Mouse (Mus musculus) heart, embryonic 10.5 days (tissue): ENCODE data around the gene Psmb2. TPM values are rescaled to one million over a fixed set of nuclear protein-coding genes. Genes with fewer than 3 reads are reported as not detected.

ENCODE experiments used
- DNase-seq: peaks from one replicate; pipeline ENCODE4 v3.0.0-alpha.2; 2017; ENCODE audit warnings: low spot score
- H3K27ac ChIP-seq: fragments of 300-500 bp; sonication (generic); 2 replicates; pipeline ENCODE4 v1.5.1; 2016; ENCODE audit warnings: mild to moderate bottlenecking
- H3K27me3 ChIP-seq: fragments of 300-500 bp; sonication (generic); 2 replicates; pipeline ENCODE4 v1.6.1; 2016; ENCODE audit warnings: mild to moderate bottlenecking; ENCODE audit not compliant: poor library complexity, insufficient read depth, severe bottlenecking
- H3K36me3 ChIP-seq: fragments of 300-500 bp; sonication (generic); 2 replicates; pipeline ENCODE4 v1.6.1; 2016; ENCODE audit warnings: mild to moderate bottlenecking, moderate library complexity
- H3K4me1 ChIP-seq: fragments of 300-500 bp; sonication (generic); 2 replicates; pipeline ENCODE4 v1.6.1; 2016; ENCODE audit warnings: mild to moderate bottlenecking
- H3K4me3 ChIP-seq: fragments of 300-500 bp; sonication (generic); 2 replicates; pipeline ENCODE4 v1.5.1; 2016; ENCODE audit warnings: mild to moderate bottlenecking, moderate library complexity
- H3K9me3 ChIP-seq: fragments of 300-500 bp; sonication (generic); 2 replicates; pipeline ENCODE4 v1.6.1; 2016; ENCODE audit warnings: mild to moderate bottlenecking, moderate library complexity
- WGBS: fragments of 180-500 bp; shearing (Covaris S2); methylation state at CpG from one replicate; pipeline ENCODE4 v1.1.7; 2016; 5-methylcytosine and 5-hydroxymethylcytosine counted together
- polyA plus RNA-seq: library from polyadenylated mRNA; unstranded; fragments of >200 nt; fragmentation: Nextera tagmentation; extraction: Ambion mirVana; gene quantifications from 2 replicates; pipeline ENCODE4 v1.2.1, GENCODE M21; 2016

Psmb2 gene
- polyA plus RNA-seq, 1 experiment from 2014 or later, result 538 TPM

DNA sequence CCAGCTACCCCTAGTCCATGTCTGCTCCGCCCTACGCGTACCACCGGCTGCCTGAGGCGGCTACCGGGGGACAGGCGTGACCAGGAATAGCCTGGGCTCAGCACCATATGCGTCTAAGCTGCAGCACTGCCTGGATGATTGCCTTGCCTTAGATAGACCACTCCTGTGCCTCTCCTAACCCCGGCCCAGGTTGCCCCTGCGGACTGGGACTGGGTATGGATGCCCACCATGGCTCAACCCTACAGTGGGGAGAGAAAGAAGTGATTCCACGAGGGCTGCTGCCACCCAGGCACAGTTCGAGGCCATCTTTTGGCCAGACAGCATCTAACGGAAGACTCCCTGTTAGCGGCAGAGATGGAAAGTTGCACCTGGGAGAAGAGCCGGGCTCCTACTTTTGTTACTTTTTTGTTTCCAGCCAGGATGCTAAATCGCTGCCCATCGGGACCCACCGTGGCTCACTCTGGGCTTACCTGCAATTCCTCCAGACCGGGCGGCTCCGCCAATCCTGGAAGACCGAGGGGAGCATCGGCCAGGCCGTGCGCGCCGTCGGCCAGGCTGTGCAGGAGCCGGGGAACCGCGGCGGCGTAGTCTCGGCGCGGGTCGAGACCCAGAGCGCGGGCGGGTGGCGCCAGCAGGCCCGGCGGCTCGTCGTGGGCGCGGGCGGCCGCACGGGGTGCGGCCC lies 57.4 kb downstream of the Psmb2 start:
- Histone ChIP-seq H3K27me3 (peaks cover 97% of the 10 kb centered on the region), H3K4me1 (peaks cover 28% of the 10 kb centered on the region), H3K9me3 (no peaks in the 10 kb centered on the region), H3K36me3 (no peaks in the 10 kb centered on the region), H3K4me3 (peak overlapping the region; percentile 55), H3K27ac (peak overlapping the region; percentile 56; the same call in 1 of the 2 replicates)
- 3% methylated on average over 51 of the region's 51 CpGs for WGBS
- DNase-seq, result no peak

DNA sequence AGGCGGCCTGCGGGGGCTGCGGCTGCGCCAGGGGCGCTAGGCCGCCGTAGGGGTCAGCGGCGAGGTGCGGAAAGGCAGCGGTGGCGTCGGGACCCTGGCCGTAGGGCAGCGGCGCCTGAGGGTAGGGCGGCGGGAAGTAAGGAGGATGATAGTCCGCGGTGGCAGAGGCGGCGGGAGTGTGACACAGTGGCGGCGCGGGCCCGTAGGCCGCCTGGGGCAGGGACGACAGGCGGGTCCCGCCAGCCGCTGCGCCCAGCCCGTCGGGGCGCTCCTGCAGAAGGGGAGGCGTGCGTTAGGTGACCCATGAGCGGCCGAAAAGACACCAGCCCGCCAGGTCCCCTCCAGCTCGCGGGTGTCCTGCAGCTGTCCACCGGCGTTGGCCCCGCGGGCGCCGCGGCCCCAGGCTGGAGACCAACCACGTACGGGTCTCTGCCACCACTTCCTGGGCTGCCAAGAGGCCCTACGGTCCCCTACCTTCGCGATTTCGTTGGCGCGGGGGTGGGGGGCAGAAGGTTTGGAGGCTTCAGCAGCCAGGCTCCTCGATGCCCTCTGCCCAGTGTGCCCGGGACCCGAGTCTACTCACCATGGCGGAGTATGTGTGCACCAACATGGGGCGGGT lies 58.1 kb downstream of the Psmb2 start:
- Histone ChIP-seq H3K27me3 (peaks cover 91% of the 10 kb centered on the region), H3K9me3 (no peaks in the 10 kb centered on the region), H3K27ac (peak overlapping the region; percentile 56; the same call in 1 of the 2 replicates), H3K4me3 (peak overlapping the region; percentile 55), H3K4me1 (peaks cover 28% of the 10 kb centered on the region), H3K36me3 (no peaks in the 10 kb centered on the region)
- WGBS, result 3% methylated on average over 55 of the region's 62 CpGs
- no peak for DNase-seq

DNA sequence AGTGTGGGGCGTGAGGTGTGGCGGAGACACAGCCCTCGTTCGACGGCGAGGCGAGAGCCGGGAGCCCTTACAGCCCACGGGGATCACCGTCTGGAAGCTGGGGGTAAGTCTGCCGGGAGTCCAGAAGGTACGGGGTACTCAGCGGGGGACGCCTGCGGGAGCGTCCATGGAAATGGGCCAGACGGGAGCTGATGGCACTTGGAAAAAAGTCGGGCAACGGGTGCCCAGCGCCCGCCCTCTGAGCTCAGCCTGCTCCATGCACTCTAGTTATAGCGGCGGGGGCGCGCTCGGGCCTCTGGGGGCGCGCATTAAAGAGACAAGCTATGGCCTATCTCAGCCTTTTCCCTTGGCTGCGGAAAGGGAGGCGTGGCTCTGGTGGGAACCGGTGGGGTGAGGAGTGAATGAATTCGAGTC lies 58.6 kb downstream of the Psmb2 start, which contains the start of gene Tfap2e:
Gene Tfap2e (minus strand): TSS at position 240 of the 414 bp plus-strand sequence.
- peak within 1 kb of the TSS; percentile 55 for H3K4me3 ChIP-seq
- H3K4me1 ChIP-seq, result peaks cover 28% of the 10 kb centered on the region
- no peak for DNase-seq
- no peaks in the 10 kb centered on the region for H3K36me3 ChIP-seq
- H3K27ac ChIP-seq, result peak within 1 kb of the TSS; percentile 56; the same call in 1 of the 2 replicates
- 2% methylated on average over 32 of the region's 32 CpGs for WGBS
- no peaks in the 10 kb centered on the region for H3K9me3 ChIP-seq
- peaks cover 85% of the 10 kb centered on the region for H3K27me3 ChIP-seq

DNA sequence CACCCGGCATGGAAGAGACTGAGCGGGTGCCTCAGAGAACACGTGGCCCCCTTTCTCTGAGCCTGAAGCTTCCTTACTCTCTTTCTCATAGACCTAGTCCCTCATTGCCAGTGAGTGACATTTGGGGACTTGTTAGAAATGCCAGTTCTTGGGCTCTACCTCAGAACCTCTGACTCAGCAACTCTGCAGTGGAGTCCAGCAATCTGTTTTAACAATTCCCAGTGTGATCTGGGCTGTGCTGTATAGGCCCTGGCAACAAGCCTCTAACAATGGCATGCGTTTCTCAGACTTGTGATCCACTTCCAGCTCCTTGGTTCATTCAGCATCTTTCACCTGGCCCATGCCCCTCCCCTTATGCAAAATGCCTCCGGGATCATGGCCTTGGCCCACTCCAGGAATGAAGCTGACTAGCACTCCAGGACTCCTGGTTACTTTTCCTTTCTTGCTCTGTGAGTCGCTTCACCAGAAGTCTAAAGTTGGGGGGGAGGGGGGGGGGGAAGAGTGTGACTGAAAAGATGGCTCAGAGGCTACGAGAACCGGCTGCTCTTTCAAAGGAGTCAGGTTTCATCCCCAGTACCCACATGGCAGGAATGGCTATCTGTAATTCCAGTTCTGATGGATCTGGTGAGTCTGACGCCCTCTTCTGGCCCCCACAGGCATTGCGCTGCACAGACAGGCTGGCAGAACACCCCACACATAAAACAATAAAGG lies 62.7 kb downstream of the Psmb2 start:
- no peak overlapping the region for H3K27ac ChIP-seq
- H3K4me1 ChIP-seq, result peaks cover 32% of the 10 kb centered on the region
- peaks cover 13% of the 10 kb centered on the region for H3K36me3 ChIP-seq
- no peak overlapping the region for H3K4me3 ChIP-seq
- peaks cover 61% of the 10 kb centered on the region for H3K27me3 ChIP-seq
- no peak for DNase-seq
- no peaks in the 10 kb centered on the region for H3K9me3 ChIP-seq
- 19% methylated on average over 10 of the region's 10 CpGs for WGBS

DNA sequence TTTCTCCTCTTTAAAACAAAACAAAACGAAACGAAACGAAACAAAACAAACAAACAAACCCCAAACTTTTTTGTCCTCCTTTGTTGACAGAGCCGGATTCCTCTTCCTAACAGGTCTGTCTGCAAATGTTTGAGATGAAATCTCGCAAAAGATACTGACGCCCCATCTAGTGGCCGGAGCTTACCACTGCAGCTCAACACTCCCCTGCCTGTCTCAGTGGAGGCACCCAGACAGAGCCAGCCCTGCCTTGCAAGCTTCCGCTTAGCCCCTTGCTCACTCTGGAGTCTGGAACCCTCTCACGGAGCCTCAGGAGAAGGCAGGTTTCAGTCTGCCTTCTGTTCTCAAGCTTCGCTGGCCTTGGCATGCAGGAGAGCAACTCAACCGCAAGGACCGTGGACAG lies 64.0 kb downstream of the Psmb2 start:
- Histone ChIP-seq H3K27ac (no peak overlapping the region), H3K4me3 (peak overlapping the region; percentile 31; the same call in 1 of the 2 replicates), H3K9me3 (no peaks in the 10 kb centered on the region), H3K36me3 (peaks cover 25% of the 10 kb centered on the region), H3K4me1 (peaks cover 20% of the 10 kb centered on the region), H3K27me3 (peaks cover 48% of the 10 kb centered on the region)
- WGBS, result 6% methylated on average over 12 of the region's 12 CpGs
- peak; percentile 87 for DNase-seq

DNA sequence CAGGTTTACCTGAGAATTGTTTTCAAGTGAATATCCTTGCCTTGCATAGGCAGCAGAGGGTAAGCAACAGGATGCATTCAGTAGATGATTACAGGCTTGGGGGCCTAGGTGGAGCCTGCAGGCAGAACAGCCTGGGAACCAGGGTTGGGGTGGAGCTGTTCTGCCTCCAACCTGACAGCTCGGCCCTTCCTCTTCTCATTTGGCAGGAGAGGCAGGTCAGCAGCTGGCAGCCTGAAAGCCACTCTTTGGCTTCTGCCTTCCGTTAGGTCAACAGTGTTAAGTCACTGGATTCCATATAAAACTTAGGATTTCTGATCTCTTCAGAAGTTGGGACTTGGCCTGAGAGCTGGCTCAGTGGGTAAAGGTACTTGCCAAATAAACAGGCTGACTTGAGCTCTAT lies 65.5 kb downstream of the Psmb2 start:
- DNase-seq, result no peak

DNA sequence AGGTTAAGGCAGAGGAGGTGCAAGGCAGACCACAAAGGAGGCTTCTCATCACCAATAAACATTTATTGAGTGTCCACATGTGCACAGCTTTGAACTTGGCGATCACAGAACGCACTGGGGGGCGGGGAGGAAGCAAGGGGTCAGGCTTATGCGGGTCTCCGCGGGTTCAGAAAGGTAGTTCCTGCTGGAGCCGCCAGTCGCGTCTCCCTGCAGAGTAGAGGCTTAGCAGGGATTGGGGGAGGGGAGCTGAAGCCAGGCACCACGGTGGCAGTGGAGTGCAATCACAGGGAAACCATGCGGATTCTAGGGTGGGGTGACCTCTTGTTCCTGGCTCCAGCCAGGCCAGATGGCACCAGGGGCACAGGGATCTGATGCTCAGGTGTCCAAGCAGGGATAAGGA lies 66.3 kb downstream of the Psmb2 start:
- H3K27me3 ChIP-seq, result peaks cover 25% of the 10 kb centered on the region
- H3K4me3 ChIP-seq, result no peak overlapping the region
- H3K9me3 ChIP-seq, result no peaks in the 10 kb centered on the region
- DNase-seq, result no peak
- peaks cover 45% of the 10 kb centered on the region for H3K36me3 ChIP-seq
- WGBS, result 8% methylated on average over 11 of the region's 11 CpGs
- no peak overlapping the region for H3K27ac ChIP-seq
- peaks cover 23% of the 10 kb centered on the region for H3K4me1 ChIP-seq

More for the DNA sequence above, 65.5 kb downstream of the Psmb2 start:
- Histone ChIP-seq H3K4me1 (peaks cover 23% of the 10 kb centered on the region), H3K36me3 (peaks cover 38% of the 10 kb centered on the region), H3K27me3 (peaks cover 33% of the 10 kb centered on the region), H3K4me3 (no peak overlapping the region), H3K9me3 (no peaks in the 10 kb centered on the region), H3K27ac (no peak overlapping the region)
- WGBS, result 33% methylated on average over 2 of the region's 2 CpGs

DNA sequence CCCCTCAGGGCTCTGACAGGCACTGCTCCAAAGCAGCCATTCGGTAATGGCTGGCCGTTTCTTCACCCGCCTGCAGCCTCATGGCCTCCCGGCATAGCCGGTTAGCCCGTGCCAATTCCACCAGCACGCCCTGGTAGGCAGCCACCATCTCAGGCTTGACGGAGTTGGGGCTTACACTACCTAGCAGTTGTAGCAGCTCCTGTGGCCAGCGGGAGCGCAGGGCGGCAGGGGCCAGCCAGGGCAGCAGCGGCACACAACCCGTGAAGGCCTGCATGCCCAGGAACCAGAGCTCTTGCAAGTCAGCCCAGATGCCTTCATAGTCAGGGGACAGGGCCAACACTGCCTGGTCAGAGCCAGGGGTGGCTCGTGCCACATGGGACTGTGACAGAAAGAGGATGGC lies 67.4 kb downstream of the Psmb2 start:
- no peak overlapping the region for H3K4me3 ChIP-seq
- H3K27me3 ChIP-seq, result peaks cover 17% of the 10 kb centered on the region
- peaks cover 30% of the 10 kb centered on the region for H3K4me1 ChIP-seq
- DNase-seq, result no peak
- H3K9me3 ChIP-seq, result no peaks in the 10 kb centered on the region
- peaks cover 57% of the 10 kb centered on the region for H3K36me3 ChIP-seq
- 82% methylated on average over 14 of the region's 14 CpGs for WGBS
- H3K27ac ChIP-seq, result no peak overlapping the region

DNA sequence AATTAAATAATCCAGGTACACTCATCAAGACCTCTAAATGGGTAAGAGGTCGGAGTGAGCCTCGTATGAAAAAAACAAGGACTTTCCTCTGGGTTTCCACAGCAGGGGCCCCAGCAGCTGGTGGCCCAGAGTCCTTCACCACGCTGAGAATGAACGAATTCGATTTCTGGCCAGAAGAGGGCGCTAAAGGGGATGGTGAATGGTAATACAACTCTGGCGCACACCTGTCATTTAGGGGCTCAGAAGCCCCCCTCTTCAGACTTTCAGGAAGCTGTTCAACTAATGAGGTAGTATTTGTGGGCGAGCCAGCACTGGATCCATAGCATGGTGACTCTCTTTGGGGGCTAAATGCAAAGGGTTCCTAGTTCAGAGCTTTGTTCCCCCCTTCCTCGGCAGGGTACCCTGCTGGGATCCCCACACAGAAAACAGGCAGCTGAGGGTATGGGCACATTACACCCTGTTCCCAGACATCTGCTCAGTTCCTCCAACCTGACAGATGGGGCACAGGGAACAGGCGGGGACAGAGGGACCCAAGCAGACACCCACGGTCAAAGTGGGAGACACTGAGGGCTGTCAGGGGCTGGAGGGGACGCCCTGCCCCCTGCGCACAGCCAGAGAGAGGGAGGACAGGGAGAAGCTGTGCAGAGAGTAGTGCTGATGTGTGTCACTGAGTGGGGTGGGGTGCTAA lies 68.2 kb downstream of the Psmb2 start:
- DNase-seq, result no peak
- peaks cover 38% of the 10 kb centered on the region for H3K4me1 ChIP-seq
- H3K27me3 ChIP-seq, result peaks cover 17% of the 10 kb centered on the region
- no peaks in the 10 kb centered on the region for H3K9me3 ChIP-seq
- no peak overlapping the region for H3K27ac ChIP-seq
- peaks cover 65% of the 10 kb centered on the region for H3K36me3 ChIP-seq
- 43% methylated on average over 13 of the region's 13 CpGs for WGBS
- H3K4me3 ChIP-seq, result no peak overlapping the region

DNA sequence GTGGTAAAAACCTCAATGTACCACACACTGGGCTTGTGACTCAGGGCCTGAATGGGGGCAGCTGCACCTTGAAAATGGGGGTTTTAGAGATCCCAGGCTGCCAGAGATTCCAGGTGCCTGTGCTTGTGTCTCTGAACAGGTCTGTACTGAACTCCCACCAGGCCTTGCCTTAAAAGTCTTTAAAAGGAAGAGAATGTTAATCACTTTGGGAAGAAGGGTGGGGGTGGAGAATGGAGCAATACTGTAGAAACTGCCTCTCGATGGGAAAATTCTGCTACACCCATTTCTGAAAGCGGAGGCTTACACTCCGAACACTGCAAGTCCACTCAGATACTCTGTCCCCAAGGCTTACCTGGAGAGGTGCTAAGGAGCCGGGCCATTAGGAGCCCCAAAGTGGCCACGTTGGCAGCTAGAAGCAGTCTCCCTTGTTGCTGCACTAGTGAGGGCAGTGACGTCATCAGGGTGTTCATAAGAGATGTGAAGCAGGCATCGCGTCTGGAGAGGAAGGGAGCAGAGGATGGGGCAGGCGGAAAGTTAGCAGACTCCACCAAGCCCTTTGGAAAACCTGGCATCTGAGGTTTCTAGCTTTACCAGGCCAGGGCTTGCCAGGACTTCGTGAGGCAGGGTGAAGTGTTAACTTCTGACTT lies 68.9 kb downstream of the Psmb2 start:
- Histone ChIP-seq H3K36me3 (peaks cover 68% of the 10 kb centered on the region), H3K4me1 (peaks cover 45% of the 10 kb centered on the region), H3K27ac (no peak overlapping the region)

DNA sequence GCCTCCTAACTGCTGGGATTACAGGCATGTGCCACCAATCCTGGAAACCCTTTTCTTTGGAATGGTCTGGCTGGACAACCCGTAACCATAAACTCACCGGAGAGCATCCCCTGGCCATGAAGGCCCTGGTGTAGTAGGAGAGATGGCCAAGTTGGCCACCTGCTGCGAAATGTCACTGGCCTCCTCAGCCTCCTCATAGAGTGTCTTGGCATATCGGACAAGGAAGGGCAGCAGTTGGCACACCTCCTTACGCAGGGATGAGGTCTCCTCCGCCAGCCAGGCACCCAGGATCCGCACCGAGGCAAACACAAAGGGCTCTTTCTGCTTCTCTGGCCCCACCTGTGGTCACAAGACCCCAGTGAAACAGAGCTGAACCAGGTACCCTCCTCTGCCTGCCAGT lies 71.0 kb downstream of the Psmb2 start:
- peaks cover 15% of the 10 kb centered on the region for H3K27me3 ChIP-seq
- no peak overlapping the region for H3K27ac ChIP-seq
- DNase-seq, result no peak
- no peak overlapping the region for H3K4me3 ChIP-seq
- 95% methylated on average over 8 of the region's 8 CpGs for WGBS
- H3K4me1 ChIP-seq, result peaks cover 49% of the 10 kb centered on the region
- H3K9me3 ChIP-seq, result no peaks in the 10 kb centered on the region
- peaks cover 68% of the 10 kb centered on the region for H3K36me3 ChIP-seq

More for the DNA sequence above, 68.9 kb downstream of the Psmb2 start:
- Histone ChIP-seq H3K27me3 (peaks cover 17% of the 10 kb centered on the region), H3K9me3 (no peaks in the 10 kb centered on the region), H3K4me3 (no peak overlapping the region)
- 72% methylated on average over 10 of the region's 10 CpGs for WGBS
- DNase-seq, result no peak

DNA sequence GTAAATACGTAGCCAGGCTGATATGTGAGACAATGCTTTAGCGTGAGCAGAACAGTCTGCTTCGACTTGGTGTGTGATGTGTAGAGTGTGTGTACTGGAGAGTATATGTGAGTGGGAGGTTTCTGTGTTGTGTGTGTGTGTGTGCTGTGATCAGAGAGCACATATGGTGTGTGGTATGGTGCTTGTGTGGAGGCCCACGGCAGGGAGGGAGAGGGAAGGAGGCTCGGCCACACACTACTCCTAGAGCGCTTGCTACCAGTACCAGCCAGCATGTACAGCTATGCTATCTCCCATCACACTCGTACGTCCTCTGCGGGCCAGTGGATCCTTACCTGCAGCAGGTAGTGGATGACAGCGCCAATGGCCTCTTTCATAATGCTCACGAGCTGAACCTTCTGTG lies 72.1 kb downstream of the Psmb2 start:
- peaks cover 42% of the 10 kb centered on the region for H3K4me1 ChIP-seq
- DNase-seq, result no peak
- H3K27ac ChIP-seq, result no peak overlapping the region
- 87% methylated on average over 11 of the region's 11 CpGs for WGBS
- no peak overlapping the region for H3K4me3 ChIP-seq
- H3K9me3 ChIP-seq, result no peaks in the 10 kb centered on the region
- peaks cover 6% of the 10 kb centered on the region for H3K27me3 ChIP-seq
- peaks cover 61% of the 10 kb centered on the region for H3K36me3 ChIP-seq
